Mouse (Mus musculus) embryonic facial prominence, embryonic 15.5 days (tissue): ENCODE results near the gene Hoxd8. TPM values are rescaled to one million over a fixed set of nuclear protein-coding genes. Genes with fewer than 3 reads are reported as not detected.
A peak's percentile ranks its signal among the peaks of the same experiment; 100 is the strongest.

Experiments
- ATAC-seq: fragments of 200-750 bp; cut with Nextera tagmentation; 2 replicates; pipeline ENCODE4 v1.8.0; 2017; ENCODE audit warnings: low read depth, moderate TSS enrichment; ENCODE audit not compliant: insufficient number of reproducible peaks, low FRiP score, low TSS enrichment
- H3K27ac ChIP-seq: fragments of 300-500 bp; sonication (generic); replicated peaks from 2 replicates; pipeline ENCODE4 v1.5.1; 2015; ENCODE audit warnings: mild to moderate bottlenecking, inconsistent platforms
- H3K27me3 ChIP-seq: fragments of 300-500 bp; sonication (generic); 2 replicates; pipeline ENCODE4 v1.6.1; 2015; ENCODE audit warnings: inconsistent platforms
- H3K36me3 ChIP-seq: fragments of 300-500 bp; sonication (generic); 2 replicates; pipeline ENCODE4 v1.6.1; 2015; ENCODE audit warnings: mild to moderate bottlenecking, inconsistent platforms
- H3K4me1 ChIP-seq: fragments of 300-500 bp; sonication (generic); 2 replicates; pipeline ENCODE4 v1.6.1; 2015; ENCODE audit warnings: inconsistent platforms
- H3K4me2 ChIP-seq: fragments of 300-500 bp; sonication (generic); replicated peaks from 2 replicates; pipeline ENCODE4 v1.6.1; 2015; ENCODE audit warnings: mild to moderate bottlenecking, inconsistent platforms
- H3K4me3 ChIP-seq: fragments of 300-500 bp; sonication (generic); replicated peaks from 2 replicates; pipeline ENCODE4 v1.5.1; 2015; ENCODE audit warnings: mild to moderate bottlenecking, inconsistent platforms
- H3K9ac ChIP-seq: fragments of 300-500 bp; sonication (generic); 2 replicates; pipeline ENCODE4 v1.6.1; 2015; ENCODE audit warnings: inconsistent platforms
- H3K9me3 ChIP-seq: fragments of 300-500 bp; sonication (generic); replicated peaks from 2 replicates; pipeline ENCODE4 v1.6.1; 2016; ENCODE audit warnings: inconsistent platforms
- WGBS: fragments of 180-500 bp; shearing (Covaris S2); methylation state at CpG from one replicate; pipeline ENCODE4 v1.1.7; 2015; 5-methylcytosine and 5-hydroxymethylcytosine counted together
- polyA plus RNA-seq: library from polyadenylated mRNA; unstranded; fragments of >200 nt; fragmentation: Nextera tagmentation; extraction: Ambion mirVana; gene quantifications from 2 replicates; pipeline ENCODE4 v1.2.1, GENCODE M21; 2015

Gene Hoxd8
- polyA plus RNA-seq, 1 experiment from 2014 or later, result 6.4 TPM

- no peak for ATAC-seq
- Histone ChIP-seq H3K36me3 (no peaks in the 10 kb centered on the region), H3K9me3 (no peaks in the 10 kb centered on the region), H3K4me3 (peak within 1 kb of the TSS; percentile 30), H3K27ac (no peak within 1 kb of the TSS), H3K9ac (no peak within 1 kb of the TSS), H3K27me3 (peaks cover 97% of the 10 kb centered on the region), H3K4me1 (peaks cover 10% of the 10 kb centered on the region), H3K4me2 (peak within 1 kb of the TSS; percentile 42)
- 17% methylated on average over 5 of the region's 5 CpGs for WGBS
These were observed 22.1 kb downstream of the Hoxd8 start, which contains the start of gene Gm28230 for GRCm38 (mm10) chr2:74726551-74726950. TSS of gene Gm28230 (plus strand) at chr2:74726728.

- WGBS, result 5% methylated on average over 43 of the region's 43 CpGs
- Histone ChIP-seq H3K4me2 (peak overlapping the region; percentile 42), H3K9ac (no peak overlapping the region), H3K27me3 (peaks cover 97% of the 10 kb centered on the region), H3K4me3 (peak overlapping the region; percentile 30), H3K27ac (no peak overlapping the region), H3K4me1 (peaks cover 10% of the 10 kb centered on the region), H3K9me3 (no peaks in the 10 kb centered on the region), H3K36me3 (no peaks in the 10 kb centered on the region)
- ATAC-seq, result no peak
These were observed 22.7 kb downstream of the Hoxd8 start for GRCm38 (mm10) chr2:74726973-74727639.

- no peaks in the 10 kb centered on the region for H3K36me3 ChIP-seq
- H3K9ac ChIP-seq, result no peak overlapping the region
- H3K4me2 ChIP-seq, result peak overlapping the region; percentile 42
- H3K4me1 ChIP-seq, result peaks cover 13% of the 10 kb centered on the region
- WGBS, result 6% methylated on average over 25 of the region's 25 CpGs
- peak overlapping the region; percentile 30 for H3K4me3 ChIP-seq
- no peak overlapping the region for H3K27ac ChIP-seq
- H3K27me3 ChIP-seq, result peaks cover 97% of the 10 kb centered on the region
- no peak for ATAC-seq
- H3K9me3 ChIP-seq, result no peaks in the 10 kb centered on the region
These were observed 23.4 kb downstream of the Hoxd8 start for GRCm38 (mm10) chr2:74727640-74728302.

- Histone ChIP-seq H3K27ac (no peak overlapping the region), H3K4me2 (no peak overlapping the region), H3K9me3 (no peaks in the 10 kb centered on the region), H3K4me3 (no peak overlapping the region), H3K36me3 (no peaks in the 10 kb centered on the region), H3K27me3 (peaks cover 94% of the 10 kb centered on the region), H3K9ac (no peak overlapping the region), H3K4me1 (peaks cover 16% of the 10 kb centered on the region)
- ATAC-seq, result no peak
- 13% methylated on average over 13 of the region's 13 CpGs for WGBS
These were observed 23.9 kb downstream of the Hoxd8 start for GRCm38 (mm10) chr2:74728303-74728680.

- no peak for ATAC-seq
- no peak overlapping the region for H3K4me3 ChIP-seq
- H3K4me2 ChIP-seq, result no peak overlapping the region
- H3K36me3 ChIP-seq, result no peaks in the 10 kb centered on the region
- H3K9me3 ChIP-seq, result no peaks in the 10 kb centered on the region
- no peak overlapping the region for H3K9ac ChIP-seq
- 13% methylated on average over 8 of the region's 8 CpGs for WGBS
- peaks cover 93% of the 10 kb centered on the region for H3K27me3 ChIP-seq
- H3K4me1 ChIP-seq, result peaks cover 16% of the 10 kb centered on the region
- H3K27ac ChIP-seq, result no peak overlapping the region
These were observed 25.9 kb downstream of the Hoxd8 start for GRCm38 (mm10) chr2:74730331-74730730.

GRCm38 (mm10) chr2:74731055-74731454, 26.6 kb downstream of the Hoxd8 start:
- peaks cover 22% of the 10 kb centered on the region for H3K4me1 ChIP-seq
- H3K27ac ChIP-seq, result no peak overlapping the region
- H3K4me2 ChIP-seq, result no peak overlapping the region
- H3K27me3 ChIP-seq, result peaks cover 93% of the 10 kb centered on the region
- H3K9me3 ChIP-seq, result no peaks in the 10 kb centered on the region
- H3K36me3 ChIP-seq, result no peaks in the 10 kb centered on the region
- no peak overlapping the region for H3K4me3 ChIP-seq
- H3K9ac ChIP-seq, result no peak overlapping the region
- no peak for ATAC-seq

GRCm38 (mm10) chr2:74731799-74732512, 27.5 kb downstream of the Hoxd8 start:
- H3K9ac ChIP-seq, result no peak overlapping the region
- no peak overlapping the region for H3K4me2 ChIP-seq
- peaks cover 27% of the 10 kb centered on the region for H3K4me1 ChIP-seq
- no peak overlapping the region for H3K4me3 ChIP-seq
- H3K9me3 ChIP-seq, result no peaks in the 10 kb centered on the region
- ATAC-seq, result no peak
- no peak overlapping the region for H3K27ac ChIP-seq
- H3K27me3 ChIP-seq, result peaks cover 93% of the 10 kb centered on the region
- 5% methylated on average over 9 of the region's 9 CpGs for WGBS
- no peaks in the 10 kb centered on the region for H3K36me3 ChIP-seq

GRCm38 (mm10) chr2:74732513-74733316, 28.3 kb downstream of the Hoxd8 start:
- Histone ChIP-seq H3K27me3 (peaks cover 93% of the 10 kb centered on the region), H3K9me3 (no peaks in the 10 kb centered on the region), H3K36me3 (no peaks in the 10 kb centered on the region), H3K4me1 (peaks cover 23% of the 10 kb centered on the region), H3K9ac (no peak overlapping the region), H3K4me3 (peak overlapping the region; percentile 22), H3K27ac (no peak overlapping the region), H3K4me2 (peak overlapping the region; percentile 32)
- no peak for ATAC-seq
- WGBS, result under 1% methylated on average over 52 of the region's 52 CpGs

- 2% methylated on average over 16 of the region's 16 CpGs for WGBS
- no peak for ATAC-seq
- H3K27me3 ChIP-seq, result peaks cover 93% of the 10 kb centered on the region
- no peak overlapping the region for H3K9ac ChIP-seq
- no peak overlapping the region for H3K4me2 ChIP-seq
- H3K9me3 ChIP-seq, result no peaks in the 10 kb centered on the region
- peaks cover 25% of the 10 kb centered on the region for H3K4me1 ChIP-seq
- H3K27ac ChIP-seq, result no peak overlapping the region
- no peaks in the 10 kb centered on the region for H3K36me3 ChIP-seq
- H3K4me3 ChIP-seq, result 0 out of 2 replicates have a peak overlapping the region, but pooled peaks have one; percentile 22
These were observed 28.9 kb downstream of the Hoxd8 start for GRCm38 (mm10) chr2:74733317-74733661.

- Histone ChIP-seq H3K27me3 (peaks cover 93% of the 10 kb centered on the region), H3K9ac (no peak overlapping the region), H3K27ac (no peak overlapping the region), H3K4me2 (no peak overlapping the region), H3K36me3 (no peaks in the 10 kb centered on the region), H3K9me3 (no peaks in the 10 kb centered on the region), H3K4me1 (peaks cover 25% of the 10 kb centered on the region), H3K4me3 (no peak overlapping the region)
- 10% methylated on average over 6 of the region's 6 CpGs for WGBS
- ATAC-seq, result no peak
These were observed 29.4 kb downstream of the Hoxd8 start for GRCm38 (mm10) chr2:74733765-74734164.

GRCm38 (mm10) chr2:74734451-74734850, 30.0 kb downstream of the Hoxd8 start:
- Histone ChIP-seq H3K36me3 (no peaks in the 10 kb centered on the region), H3K27ac (no peak overlapping the region), H3K9ac (no peak overlapping the region), H3K4me2 (no peak overlapping the region), H3K9me3 (no peaks in the 10 kb centered on the region), H3K4me3 (no peak overlapping the region), H3K27me3 (peaks cover 94% of the 10 kb centered on the region), H3K4me1 (peaks cover 25% of the 10 kb centered on the region)
- ATAC-seq, result no peak
- 3% methylated on average over 13 of the region's 13 CpGs for WGBS
